Mouse (Mus musculus) neural tube, embryonic 10.5 days (tissue): Measurements from ENCODE around the gene Mapkap1.

Experiments used
- DNase-seq: peaks from one replicate; pipeline ENCODE4 v3.0.0-alpha.2; 2017; ENCODE audit warnings: low spot score; ENCODE audit errors: extremely low spot score

The Mapkap1 gene

DNA sequence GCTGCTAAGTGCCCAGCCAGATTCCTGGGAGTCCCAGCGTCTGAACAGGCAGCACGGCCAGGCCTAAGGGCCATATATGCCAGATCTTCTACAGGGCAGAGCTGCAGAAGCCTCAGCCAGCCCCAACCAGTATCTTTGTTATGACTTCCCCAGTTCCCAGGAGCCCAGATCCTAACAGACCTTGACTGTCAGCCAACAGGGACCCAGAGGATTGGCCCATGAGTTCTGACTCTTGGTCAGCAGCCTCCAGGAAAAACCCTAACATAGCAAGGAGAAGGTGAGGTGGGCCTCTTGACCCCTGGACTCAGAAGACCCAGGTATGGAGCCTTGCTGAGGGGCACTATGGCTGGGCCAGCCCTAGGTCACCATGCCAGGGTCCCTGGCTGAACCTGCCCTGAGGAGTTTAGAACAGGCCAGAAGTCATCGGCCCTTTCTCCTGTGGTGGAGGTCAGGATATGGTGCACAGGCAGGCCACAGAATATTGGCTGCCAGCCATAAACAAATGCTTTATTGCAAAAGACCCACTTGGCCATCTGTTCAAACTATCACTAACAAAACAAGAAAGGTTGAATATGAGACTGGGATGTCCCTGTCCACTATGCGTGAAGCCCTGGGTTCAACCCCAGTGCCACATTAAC is 222.5 kb downstream of the Mapkap1 start:
- no peak for DNase-seq

DNA sequence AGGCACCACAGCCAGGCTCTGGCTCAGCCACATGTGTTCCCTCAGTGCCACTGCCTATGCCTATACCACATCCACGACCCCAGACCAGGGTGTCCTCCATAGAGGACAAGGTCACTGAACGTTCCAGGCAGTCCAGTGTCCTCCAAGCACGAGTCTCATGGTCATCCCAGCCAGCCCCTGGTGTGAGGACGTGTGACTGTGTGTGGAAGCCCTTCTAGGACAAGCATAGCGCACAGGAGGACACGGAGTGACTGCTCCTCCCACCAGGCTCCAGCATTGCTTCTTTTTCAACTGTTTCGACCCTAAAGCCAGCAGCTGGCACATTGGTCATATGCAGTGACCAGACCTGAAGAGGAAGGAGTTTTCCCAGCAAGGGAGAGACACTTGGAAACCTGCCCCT is 223.2 kb downstream of the Mapkap1 start:
- no peak for DNase-seq

DNA sequence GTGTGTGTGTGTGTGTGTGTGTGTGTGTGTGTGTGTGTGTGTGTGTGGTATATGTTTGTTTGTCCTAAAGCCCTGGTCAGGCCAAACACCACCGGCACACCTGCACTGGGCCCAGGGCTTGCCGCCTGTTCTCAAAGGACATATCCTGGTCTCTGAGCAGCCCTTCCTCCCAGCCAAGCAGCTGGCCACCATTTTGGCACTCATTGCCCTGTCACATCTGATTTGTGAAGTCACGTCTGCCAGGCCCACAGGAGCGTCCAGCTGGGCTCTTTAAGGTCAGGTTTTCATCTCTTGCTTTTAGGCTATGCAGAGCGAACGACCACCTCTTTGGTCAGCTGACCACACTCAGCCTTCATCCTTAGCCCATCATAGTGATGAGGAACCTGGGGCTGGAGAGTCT is 223.9 kb downstream of the Mapkap1 start:
- no peak for DNase-seq

DNA sequence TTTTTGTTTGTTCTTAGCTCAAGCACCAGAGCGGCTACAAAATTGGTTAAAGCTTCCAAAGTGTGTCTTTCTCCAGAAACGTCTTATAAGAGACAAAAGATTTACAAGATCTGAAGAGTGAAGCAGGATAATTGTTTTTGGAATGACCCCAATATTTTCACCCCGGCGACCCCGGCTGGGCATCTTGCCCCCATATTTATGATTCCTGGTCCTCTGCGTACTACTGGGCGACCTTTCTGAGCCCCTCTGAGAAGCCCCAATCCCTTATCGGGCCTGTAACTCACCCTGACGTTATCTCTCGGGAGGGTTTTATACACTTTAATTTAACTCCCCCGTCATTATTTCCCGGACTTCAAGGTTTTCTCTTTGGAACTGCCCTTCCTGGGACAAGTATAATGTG is 225.5 kb downstream of the Mapkap1 start:
- DNase-seq = no peak

DNA sequence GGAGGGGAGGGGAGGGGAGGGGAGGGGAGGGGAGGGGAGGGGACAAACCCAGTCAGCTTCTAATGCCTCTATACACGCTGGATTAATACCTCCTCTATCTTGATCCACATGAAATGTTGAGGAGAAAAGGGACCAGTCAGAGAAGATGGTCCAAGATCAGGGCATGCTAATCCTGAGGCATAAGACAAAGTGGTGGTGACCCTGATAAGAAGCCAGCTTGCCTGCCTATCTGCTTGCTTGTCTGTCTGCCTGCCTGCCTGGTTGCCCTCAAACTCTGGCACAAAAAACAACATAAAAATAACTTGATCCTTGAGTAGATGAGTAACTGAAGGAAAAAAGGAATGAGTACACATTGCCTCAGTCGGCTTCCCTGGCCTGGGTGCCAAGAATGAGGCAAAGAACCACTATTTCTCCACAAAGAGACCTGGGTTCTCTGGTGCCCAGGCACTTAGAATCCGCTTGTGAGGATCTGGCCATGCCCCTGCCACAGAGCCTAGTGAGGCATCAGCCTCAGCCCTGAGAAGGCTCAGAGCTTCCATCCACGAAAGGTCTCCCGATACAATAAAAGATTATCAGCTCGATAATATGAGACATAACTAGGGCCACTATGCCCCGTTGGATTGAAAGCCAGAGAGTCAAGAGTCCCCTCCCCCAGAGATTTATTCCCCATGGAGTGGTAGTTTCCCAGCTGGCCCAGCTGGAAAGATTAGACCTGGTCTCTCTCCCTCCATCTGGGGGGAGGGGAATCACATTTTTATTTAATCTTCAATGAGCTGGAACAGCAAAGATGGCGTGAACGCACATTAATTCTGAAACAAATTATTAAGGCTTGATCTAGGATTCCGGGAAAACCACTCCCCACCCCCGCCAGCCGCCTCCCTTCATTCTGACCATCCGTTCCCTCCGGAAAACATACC is 228.9 kb downstream of the Mapkap1 start:
- DNase-seq = no peak

DNA sequence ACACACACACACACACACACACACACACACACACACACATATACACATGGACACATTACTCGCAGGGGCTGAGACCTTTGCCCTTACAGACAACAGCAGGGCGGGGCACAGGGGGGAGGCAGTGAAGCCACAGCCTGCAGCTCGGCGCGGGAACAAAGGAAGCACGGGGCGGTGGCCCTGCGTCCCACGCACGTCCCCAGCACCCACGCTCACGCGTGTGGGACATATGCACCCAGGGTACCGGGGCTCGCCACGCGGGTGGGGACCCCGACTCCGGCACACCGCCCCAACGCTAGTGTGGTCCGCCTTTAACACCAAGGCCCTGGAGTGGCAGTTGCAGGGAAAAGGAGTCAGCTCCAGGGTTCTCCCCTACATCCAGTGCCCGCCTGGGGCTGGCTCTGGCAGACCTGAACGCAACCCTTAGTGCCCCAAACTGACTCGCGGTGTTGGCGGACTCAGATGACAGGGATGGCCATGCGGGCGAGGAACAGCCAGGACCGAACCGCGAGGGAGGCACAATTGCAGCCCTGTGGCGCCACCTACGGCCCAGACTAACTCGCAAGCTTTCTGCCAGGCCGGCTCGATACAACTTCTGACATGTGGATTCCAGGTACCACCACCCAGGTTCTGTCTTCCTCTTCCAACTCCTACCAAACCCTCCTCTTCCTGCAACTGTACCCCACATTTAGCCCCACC is 232.5 kb downstream of the Mapkap1 start:
- DNase-seq = peak; percentile 87

DNA sequence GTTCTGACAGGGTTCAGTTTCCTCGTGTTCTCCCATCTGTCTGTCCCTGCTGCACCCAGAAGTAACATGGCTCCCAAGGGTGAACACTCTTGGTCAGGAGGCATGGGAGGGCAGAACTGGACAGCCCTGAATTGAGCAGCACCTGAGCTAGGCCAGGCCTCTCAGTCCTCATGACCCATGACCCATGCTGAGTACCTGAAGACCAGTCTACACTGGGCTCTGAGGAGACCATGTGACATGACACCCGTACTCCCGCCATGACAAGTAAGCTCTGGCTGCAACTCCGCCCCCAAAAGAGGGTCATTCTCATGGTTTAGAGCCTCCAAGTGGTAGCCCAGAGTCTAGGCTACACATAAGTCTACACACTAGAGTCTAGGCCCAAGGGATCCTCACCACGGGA is 233.2 kb downstream of the Mapkap1 start:
- no peak for DNase-seq

DNA sequence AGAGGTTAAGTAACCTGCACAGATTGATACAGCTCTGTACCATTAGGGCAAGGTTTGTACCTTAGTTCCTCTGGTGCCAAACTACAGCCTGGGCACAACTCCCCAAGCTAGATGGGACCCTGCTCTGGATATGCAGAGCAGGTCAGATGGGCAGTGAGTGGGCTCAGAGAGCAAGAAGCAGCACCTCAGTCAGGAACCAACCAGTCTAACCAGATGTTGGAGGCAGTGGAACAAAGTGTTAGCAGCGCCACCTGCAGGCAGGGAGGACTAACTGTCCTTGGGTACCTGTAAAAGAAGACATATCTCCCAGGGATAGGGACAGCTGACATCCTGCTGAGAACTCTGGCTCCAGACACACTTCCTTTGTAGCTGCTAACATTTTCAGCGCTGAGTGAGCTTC is 235.8 kb downstream of the Mapkap1 start:
- DNase-seq = no peak

DNA sequence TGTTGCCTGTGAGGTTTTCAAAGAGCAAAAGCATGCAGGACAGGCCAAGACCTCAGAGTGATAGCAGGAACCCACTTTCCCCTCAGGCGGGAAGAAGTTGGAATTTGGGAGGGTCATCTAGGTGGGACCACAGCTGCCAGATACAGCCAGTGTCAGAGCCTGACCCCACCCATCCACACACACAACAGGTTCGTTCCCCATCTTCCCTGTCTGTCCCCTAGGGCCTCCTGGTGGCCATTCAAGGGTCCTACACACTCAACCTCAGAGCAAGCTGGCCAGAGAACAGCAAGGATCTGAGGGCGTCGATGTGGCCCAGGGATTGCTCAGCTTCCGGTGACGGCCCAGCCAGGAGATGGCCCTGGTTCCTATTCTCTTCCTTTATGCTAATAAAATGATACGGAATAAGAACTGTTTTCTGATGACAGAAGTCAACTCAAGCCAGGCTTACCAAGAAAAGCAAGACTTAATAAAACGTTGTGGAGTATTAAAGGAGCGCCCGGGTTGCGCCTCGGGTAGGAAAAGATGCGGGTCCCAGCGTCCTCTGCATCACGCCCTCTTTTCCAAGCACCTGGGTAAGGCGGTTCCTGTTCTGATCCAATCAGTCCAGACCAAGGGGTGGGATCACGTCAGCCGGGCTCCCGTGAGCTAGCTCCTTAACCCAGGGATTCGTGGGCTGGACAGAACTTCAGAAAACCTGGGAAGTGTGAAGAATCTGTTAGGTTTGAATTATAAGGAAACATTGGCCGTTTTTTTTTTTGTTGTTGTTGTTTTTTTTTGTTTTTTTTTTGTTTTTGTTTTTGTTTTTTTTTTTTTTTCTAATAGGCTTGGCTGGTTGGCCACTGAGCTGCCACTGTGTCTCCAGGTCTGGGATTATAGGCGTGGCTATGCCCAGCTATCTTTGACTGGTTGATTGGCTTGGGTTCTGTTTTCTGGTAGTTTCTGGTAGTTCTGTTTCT is 238.3 kb downstream of the Mapkap1 start:
- no peak for DNase-seq

DNA sequence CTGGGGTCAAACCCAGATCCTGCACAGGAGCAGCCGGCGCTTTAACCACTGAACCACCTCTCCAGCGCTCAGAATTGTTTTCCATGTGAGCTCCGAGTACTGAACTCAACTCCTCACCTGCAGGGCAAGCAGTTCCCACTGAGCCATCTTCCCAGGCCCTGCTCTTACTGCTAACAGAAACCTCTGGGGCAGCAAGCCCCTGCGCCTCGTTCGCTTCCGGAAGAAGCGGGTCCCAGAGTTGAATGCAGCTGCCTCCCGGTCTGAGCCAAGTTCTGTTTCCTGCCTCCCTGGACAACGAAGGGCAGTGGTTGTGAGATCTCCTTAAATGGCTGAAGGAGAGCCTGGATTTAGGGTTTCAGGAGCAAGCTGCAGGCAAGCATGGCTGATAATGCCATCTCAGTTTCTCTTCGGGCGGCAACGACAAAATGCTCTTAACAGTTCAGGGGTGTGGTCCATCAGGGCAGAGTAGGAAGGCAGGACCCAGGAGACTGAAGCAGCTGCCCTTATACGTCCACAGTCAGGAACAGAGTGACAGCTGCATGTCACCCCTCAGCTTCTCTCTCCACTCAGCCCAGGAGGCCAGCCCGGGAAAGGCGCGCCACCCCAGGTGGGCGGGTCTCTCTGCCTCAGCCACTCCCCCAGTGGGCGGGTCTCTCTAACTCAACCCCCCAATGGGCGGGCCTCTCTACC is 239.4 kb downstream of the Mapkap1 start:
- peak; percentile 70 for DNase-seq

DNA sequence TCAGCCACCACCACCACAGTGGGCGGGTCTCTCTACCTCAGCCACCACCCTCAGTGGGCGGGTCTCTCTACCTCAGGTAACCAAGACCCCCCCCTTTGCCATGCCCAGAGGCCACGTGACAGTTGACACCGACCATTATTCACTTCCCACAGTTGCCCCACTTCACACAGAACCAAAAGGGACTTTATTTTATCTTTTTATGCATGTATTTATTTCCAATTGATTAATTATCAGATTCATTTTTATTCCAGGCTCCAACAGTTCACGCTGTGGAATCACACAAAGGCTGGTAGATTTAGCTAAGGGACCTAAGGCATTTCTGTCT is 239.9 kb downstream of the Mapkap1 start:
- no peak for DNase-seq

DNA sequence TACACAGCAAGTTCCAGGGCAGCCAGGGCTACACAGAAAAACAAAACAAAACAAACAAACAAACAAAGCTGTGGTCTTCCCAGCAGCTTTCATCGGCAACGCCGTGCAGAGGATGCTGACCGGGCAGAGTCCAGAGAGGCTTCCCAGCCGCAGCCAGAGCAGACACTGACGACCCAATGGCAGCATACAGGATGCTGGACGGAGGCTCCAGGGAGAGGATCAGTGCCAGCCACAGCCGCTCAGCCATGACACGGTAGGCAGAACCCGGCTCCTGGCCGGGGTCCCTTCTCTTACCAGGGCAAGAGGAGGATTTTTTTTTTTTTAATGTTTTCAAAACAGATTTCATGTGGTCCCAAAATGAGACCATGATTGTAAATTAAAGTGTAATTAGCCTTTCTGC is 240.8 kb downstream of the Mapkap1 start:
- DNase-seq = no peak

DNA sequence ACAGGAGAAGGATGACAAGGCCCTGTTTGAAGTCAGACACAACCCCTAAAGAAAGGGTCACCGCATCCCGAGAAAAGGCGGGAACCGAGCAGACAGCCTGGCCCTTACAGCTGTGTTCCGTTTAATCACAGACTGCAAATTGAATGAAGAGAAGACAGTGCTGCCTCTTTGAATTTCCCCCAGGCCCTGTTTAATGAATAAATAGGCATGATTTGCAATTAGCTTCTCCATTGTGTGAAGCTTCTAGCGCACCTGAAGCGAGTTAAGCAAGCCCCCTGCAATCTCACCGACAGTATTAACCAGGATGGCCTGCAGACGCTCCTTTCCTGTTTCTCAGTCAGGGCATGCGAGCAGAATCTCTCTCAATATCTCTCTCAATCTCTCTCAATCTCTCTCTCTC is 261.2 kb downstream of the Mapkap1 start:
- DNase-seq = no peak

DNA sequence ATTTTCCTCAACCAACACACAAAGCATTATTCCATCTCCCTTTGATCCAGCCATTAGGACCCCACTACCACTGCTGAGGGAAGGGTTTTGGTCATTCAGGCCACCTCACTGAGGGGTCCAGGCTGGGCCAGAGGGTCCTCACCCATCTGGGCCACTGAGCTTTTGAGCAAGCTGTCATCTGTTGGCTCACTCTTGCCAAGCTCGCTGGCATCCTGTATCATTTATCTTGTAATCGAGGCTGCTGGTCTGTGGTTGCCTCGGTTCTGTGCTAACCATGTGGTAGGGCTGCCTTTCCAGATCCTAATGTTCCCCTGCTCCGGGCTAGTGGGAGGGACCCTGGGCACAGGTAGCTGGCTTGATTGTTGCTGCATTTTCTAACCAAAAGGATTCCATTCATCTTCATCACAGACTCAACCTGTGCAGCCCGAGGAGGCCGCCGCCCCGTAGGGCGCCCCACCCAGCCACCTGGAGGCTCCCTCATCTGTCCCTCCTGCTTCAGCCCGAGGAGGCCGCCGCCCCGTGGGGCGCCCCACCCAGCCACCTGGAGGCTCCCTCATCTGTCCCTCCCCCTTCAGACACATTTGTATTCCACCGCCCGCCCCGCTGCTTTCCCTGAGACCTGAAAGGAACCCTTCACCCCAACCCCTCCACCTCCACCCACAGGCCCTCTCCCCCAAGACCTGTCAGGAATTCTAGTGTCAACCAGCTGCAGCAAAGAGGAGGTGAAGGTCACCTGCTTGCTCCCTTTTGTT is 262.0 kb downstream of the Mapkap1 start:
- peak; percentile 20 for DNase-seq

DNA sequence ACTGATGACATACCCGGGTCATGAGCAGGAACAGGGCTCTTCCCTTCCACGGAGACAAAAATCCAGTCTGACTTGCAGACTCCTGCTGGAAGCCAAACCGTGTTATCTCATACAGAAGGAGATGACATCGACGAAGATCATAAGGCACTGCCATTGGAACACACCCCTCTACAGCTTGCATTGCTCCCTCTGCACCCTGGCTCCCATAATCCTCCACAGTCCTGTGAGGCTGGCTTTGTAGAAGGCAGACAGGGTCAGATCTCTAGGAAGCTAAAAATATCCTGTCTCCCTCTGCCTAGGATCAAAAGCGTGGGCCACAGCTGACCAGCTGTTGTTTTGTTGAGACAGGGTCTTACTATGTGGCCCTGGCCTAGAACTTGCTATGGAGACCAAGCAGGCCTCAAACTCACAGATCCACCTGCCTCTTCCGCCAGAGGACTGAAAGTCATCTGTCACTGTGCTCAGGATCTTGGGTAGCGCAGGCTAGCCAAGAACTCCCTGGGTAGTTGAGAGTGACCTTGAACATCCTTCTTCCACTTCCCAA is 262.7 kb downstream of the Mapkap1 start:
- no peak for DNase-seq

DNA sequence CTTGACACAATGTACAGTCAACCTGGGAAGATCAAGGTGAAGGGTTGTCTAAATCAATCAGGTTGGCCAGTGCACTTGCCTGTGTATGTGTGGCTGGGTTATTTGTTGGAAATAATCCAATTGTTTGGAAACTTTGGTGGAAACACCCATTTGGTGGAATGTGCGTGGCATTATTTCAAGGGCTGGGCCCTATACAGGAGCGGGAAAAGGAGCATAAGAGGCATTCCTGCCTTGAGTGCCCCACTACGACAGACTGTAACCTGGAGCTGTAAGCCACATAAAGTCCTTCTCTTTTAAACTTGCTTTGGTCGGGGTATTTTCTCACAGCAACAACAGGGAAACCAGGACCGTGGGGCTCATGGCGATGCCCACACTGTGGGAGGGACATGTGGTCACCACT is 263.9 kb downstream of the Mapkap1 start:
- DNase-seq = no peak

DNA sequence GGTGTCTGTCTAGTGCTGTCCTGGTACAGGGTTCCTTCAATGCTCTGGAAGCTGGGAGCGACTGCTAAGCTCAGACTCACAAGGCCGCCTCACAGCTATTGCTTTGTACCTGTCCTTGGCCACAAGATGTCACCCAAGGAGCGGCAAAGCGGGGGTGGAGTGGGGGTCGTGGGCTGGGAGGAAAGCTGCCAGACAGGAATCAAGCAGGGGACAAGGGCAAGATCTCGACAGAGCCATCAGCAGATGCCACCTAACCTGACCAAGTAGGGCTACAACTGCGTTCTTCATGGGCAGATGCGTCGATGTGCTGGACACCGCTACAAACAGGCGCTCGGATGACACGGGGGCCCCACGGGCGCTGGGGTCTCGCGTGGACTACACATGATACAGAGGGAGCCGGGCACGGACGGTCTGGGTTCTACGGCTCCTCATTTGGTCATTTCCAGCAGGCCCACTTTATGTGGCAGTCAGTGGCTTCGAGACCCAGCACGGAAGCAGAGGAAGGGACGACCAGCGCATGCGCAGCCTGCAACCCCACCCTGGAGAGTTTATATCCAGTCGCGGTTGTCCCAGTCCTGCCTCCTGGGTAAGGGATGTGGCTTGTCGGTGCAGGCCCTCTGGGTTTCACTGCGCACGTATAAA is 264.9 kb downstream of the Mapkap1 start:
- peak; percentile 71 for DNase-seq

DNA sequence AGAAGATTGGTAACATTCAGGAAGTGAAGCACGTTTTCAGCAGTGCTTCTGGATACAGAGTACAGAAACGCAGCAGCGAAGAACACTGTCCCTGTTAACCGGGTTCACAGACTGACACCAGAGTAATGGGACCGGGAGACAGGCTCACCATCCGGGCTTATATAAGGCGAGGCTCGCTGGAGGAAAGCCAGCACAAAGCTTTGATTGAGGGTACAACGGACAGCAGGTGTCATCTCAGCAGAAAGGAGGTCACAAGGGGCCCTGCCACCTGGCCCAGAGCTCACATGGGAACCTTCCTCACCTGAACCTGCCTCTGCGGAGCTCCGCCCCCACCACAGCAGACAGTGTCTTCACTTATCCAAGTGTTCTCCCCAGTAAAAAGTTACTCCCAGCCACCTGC is 267.3 kb downstream of the Mapkap1 start:
- DNase-seq = no peak
